Mouse (Mus musculus) neural tube, embryonic 14.5 days (tissue): ENCODE measurements around the gene Zfp553. TPM values are rescaled to one million over a fixed set of nuclear protein-coding genes. Genes with fewer than 3 reads are reported as not detected.
"Not testable (repeated sequence)": the region's sequence is repeated elsewhere in the genome, so short reads cannot be mapped to it uniquely, and the experiment has no call there.

Source experiments
- ATAC-seq: fragments of 200-750 bp; cut with Nextera tagmentation; 2 replicates; pipeline ENCODE4 v1.8.0; 2017; ENCODE audit warnings: low read depth, mild to moderate bottlenecking, moderate TSS enrichment, moderate library complexity
- H3K27ac ChIP-seq: fragments of 300-500 bp; sonication (generic); 2 replicates; pipeline ENCODE4 v1.5.1; 2014; ENCODE audit warnings: low read depth, mild to moderate bottlenecking, control low read depth, low read length, moderate library complexity, mixed read lengths
- H3K27me3 ChIP-seq: fragments of 300-500 bp; sonication (generic); 2 replicates; pipeline ENCODE4 v1.6.1; 2014; ENCODE audit warnings: low read length; ENCODE audit not compliant: control insufficient read depth, insufficient read depth
- H3K36me3 ChIP-seq: fragments of 300-500 bp; sonication (generic); 2 replicates; pipeline ENCODE4 v1.6.1; 2014; ENCODE audit warnings: low read length, mixed read lengths; ENCODE audit not compliant: control insufficient read depth, insufficient read depth
- H3K4me1 ChIP-seq: fragments of 300-500 bp; sonication (generic); 2 replicates; pipeline ENCODE4 v1.6.1; 2014; ENCODE audit warnings: low read length; ENCODE audit not compliant: control insufficient read depth, insufficient read depth
- H3K4me2 ChIP-seq: fragments of 300-500 bp; sonication (generic); 2 replicates; pipeline ENCODE4 v1.6.1; 2014; ENCODE audit warnings: mild to moderate bottlenecking, low read depth, low read length, control low read depth
- H3K4me3 ChIP-seq: fragments of 300-500 bp; sonication (generic); 2 replicates; pipeline ENCODE4 v1.5.1; 2014; ENCODE audit warnings: low read depth, low read length, control low read depth, mixed read lengths
- H3K9ac ChIP-seq: fragments of 300-500 bp; sonication (generic); replicated peaks from 2 replicates; pipeline ENCODE4 v1.6.1; 2014; ENCODE audit warnings: low read depth, mild to moderate bottlenecking, control low read depth, low read length, mixed read lengths
- H3K9me3 ChIP-seq: fragments of 300-500 bp; sonication (generic); 2 replicates; pipeline ENCODE4 v1.6.1; 2016; ENCODE audit warnings: low read length; ENCODE audit not compliant: control insufficient read depth
- WGBS: fragments of 180-500 bp; shearing (Covaris S2); extraction: QIAGEN DNeasy Blood & Tissue Kit; methylation state at CpG from one replicate; pipeline ENCODE4 v1.1.7; 2014; 5-methylcytosine and 5-hydroxymethylcytosine counted together
- polyA plus RNA-seq: library from polyadenylated mRNA; unstranded; fragments of >200 nt; fragmentation: Nextera tagmentation; extraction: Ambion mirVana; gene quantifications from 2 replicates; pipeline ENCODE4 v1.2.1, GENCODE M21; 2014

The Zfp553 gene
- polyA plus RNA-seq, 1 experiment from 2014 or later = 24.0 TPM

- peak overlapping the region; percentile 88; the same call in 1 of the 2 replicates for H3K9ac ChIP-seq
These were observed 10.6 kb downstream of the Zfp553 start for GRCm38 (mm10) chr7:127243361-127243867.

GRCm38 (mm10) chr7:127243870-127244657 lies 11.2 kb downstream of the Zfp553 start, which contains the start of gene Zfp771:
Gene Zfp771, plus strand, starts transcription at chr7:127244274.
- Histone ChIP-seq H3K9me3 (no peaks in the 10 kb centered on the region), H3K4me3 (peak within 1 kb of the TSS; percentile 90), H3K27ac (peak within 1 kb of the TSS; percentile 82), H3K27me3 (no peaks in the 10 kb centered on the region), H3K4me1 (peaks cover 24% of the 10 kb centered on the region), H3K4me2 (peak within 1 kb of the TSS; percentile 76), H3K36me3 (0 out of 2 replicates have a peak, but pooled peaks cover 3% of the 10 kb centered on the region), H3K9ac (peak within 1 kb of the TSS; percentile 88)
- under 1% methylated on average over 48 of the region's 56 CpGs for WGBS
- ATAC-seq = peak; percentile 95

More at GRCm38 (mm10) chr7:127243361-127243867, 10.6 kb downstream of the Zfp553 start:
- Histone ChIP-seq H3K4me3 (peak overlapping the region; percentile 90), H3K27me3 (no peaks in the 10 kb centered on the region), H3K9me3 (no peaks in the 10 kb centered on the region), H3K4me1 (peaks cover 24% of the 10 kb centered on the region), H3K27ac (peak overlapping the region; percentile 82), H3K4me2 (peak overlapping the region; percentile 76), H3K36me3 (0 out of 2 replicates have a peak, but pooled peaks cover 4% of the 10 kb centered on the region)
- no peak for ATAC-seq
- 39% methylated on average over 2 of the region's 2 CpGs for WGBS

GRCm38 (mm10) chr7:127244658-127245510 lies 12.0 kb downstream of the Zfp553 start:
- Histone ChIP-seq H3K27ac (peak overlapping the region; percentile 82), H3K9me3 (no peaks in the 10 kb centered on the region), H3K9ac (peak overlapping the region; percentile 88), H3K4me1 (peaks cover 24% of the 10 kb centered on the region), H3K4me2 (peak overlapping the region; percentile 76), H3K4me3 (peak overlapping the region; percentile 90), H3K36me3 (0 out of 2 replicates have a peak, but pooled peaks cover 3% of the 10 kb centered on the region), H3K27me3 (no peaks in the 10 kb centered on the region)
- peak; percentile 69 for ATAC-seq
- 14% methylated on average over 27 of the region's 33 CpGs for WGBS

GRCm38 (mm10) chr7:127250511-127250910 lies 17.6 kb downstream of the Zfp553 start:
- not testable (repeated sequence) for H3K9me3 ChIP-seq, H3K4me3 ChIP-seq, H3K9ac ChIP-seq, H3K27ac ChIP-seq, H3K36me3 ChIP-seq, H3K4me2 ChIP-seq, H3K27me3 ChIP-seq, ATAC-seq
- 91% methylated on average over 8 of the region's 8 CpGs for WGBS
- peaks cover 24% of the 10 kb centered on the region for H3K4me1 ChIP-seq

DNA sequence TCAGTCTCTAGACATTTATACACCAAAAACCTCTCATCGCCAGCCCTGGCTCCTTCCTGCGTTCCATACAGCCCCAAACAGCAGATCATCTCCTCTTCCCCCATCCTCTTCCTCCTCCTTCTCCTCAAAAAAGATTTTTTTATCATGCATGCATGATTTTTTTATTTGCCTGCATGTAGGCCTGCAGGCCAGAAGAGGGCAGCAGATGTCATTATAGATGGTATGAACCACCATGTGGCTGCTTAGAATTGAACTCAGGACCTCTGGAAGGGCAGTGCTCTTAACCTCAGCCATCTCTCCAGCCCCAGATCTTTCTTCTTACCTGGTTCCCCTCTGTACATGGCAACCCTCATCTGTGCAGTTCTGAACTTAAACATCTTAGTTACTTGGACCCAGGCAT lies 19.6 kb downstream of the Zfp553 start:
- Histone ChIP-seq H3K36me3 (0 out of 2 replicates have a peak, but pooled peaks cover 3% of the 10 kb centered on the region), H3K27me3 (no peaks in the 10 kb centered on the region)

DNA sequence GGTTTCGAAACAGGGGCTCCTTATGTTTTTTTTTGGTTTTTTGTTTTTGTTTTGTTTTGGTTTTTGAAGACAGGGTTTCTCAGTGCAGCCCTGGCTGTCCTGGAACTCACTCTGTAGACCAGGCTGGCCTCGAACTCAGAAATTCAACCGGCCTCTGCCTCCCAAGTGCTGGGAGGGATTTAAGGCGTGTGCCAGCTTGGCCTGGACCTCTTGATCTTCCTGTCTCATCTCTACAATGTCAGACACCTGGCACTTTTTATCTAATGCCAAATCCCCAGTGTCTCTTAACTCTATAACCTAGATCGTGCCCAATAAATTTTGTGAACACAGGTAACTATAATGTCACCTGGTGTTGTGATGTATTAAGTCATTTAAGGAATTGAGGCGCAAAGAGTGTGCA lies 20.5 kb downstream of the Zfp553 start:
- H3K27me3 ChIP-seq = no peaks in the 10 kb centered on the region
- peak overlapping the region; percentile 81 for H3K4me2 ChIP-seq
- no peaks in the 10 kb centered on the region for H3K9me3 ChIP-seq
- peak overlapping the region; percentile 67 for H3K9ac ChIP-seq
- 88% methylated on average over 6 of the region's 6 CpGs for WGBS
- no peak for ATAC-seq
- H3K36me3 ChIP-seq = 0 out of 2 replicates have a peak, but pooled peaks cover 3% of the 10 kb centered on the region
- peaks cover 12% of the 10 kb centered on the region; the same call in 1 of the 2 replicates for H3K4me1 ChIP-seq
- peak overlapping the region; percentile 53 for H3K4me3 ChIP-seq
- peak overlapping the region; percentile 94 for H3K27ac ChIP-seq

More for the DNA sequence above, 19.6 kb downstream of the Zfp553 start:
- no peak overlapping the region for H3K27ac ChIP-seq
- no peaks in the 10 kb centered on the region for H3K9me3 ChIP-seq
- no peak overlapping the region for H3K4me3 ChIP-seq
- no peak overlapping the region for H3K9ac ChIP-seq
- 87% methylated on average over 2 of the region's 2 CpGs for WGBS
- peaks cover 12% of the 10 kb centered on the region; the same call in 1 of the 2 replicates for H3K4me1 ChIP-seq
- H3K4me2 ChIP-seq = no peak overlapping the region
- ATAC-seq = no peak

DNA sequence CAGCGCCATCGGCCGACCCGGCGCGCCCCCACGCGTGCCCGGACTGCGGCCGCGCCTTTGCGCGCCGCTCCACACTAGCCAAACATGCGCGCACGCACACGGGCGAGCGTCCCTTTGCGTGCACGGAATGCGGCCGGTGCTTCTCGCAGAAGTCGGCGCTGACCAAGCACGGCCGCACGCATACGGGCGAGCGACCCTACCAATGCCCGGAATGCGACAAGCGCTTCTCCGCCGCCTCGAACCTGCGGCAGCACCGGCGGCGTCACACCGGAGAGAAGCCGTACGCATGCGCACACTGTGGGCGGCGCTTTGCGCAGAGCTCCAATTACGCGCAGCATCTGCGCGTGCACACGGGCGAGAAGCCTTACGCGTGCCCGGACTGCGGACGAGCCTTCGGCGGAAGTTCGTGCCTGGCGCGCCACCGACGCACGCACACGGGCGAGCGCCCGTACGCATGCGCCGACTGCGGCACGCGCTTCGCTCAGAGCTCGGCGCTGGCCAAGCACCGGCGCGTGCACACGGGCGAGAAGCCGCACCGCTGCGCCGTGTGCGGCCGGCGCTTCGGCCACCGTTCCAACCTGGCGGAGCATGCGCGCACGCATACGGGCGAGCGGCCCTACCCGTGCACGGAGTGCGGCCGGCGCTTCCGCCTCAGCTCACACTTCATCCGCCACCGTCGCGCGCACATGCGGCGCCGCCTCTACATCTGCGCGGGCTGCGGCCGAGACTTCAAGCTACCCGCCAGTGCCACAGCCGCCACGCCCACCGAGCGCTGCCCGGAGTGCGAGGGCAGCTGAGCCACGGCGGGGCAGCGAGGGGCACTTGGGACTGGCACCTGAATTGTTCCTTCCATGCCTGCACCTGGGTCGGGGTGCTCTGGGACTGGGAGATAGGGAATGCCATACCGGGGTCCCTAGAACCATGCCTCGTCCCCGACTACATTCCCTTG lies 21.2 kb downstream of the Zfp553 start:
- peaks cover 12% of the 10 kb centered on the region; the same call in 1 of the 2 replicates for H3K4me1 ChIP-seq
- no peaks in the 10 kb centered on the region for H3K9me3 ChIP-seq
- H3K27me3 ChIP-seq = no peaks in the 10 kb centered on the region
- WGBS = under 1% methylated on average over 136 of the region's 136 CpGs
- peak overlapping the region; percentile 81 for H3K4me2 ChIP-seq
- H3K36me3 ChIP-seq = no peaks in the 10 kb centered on the region
- peak overlapping the region; percentile 67 for H3K9ac ChIP-seq
- peak; percentile 93 for ATAC-seq
- H3K27ac ChIP-seq = peak overlapping the region; percentile 94
- H3K4me3 ChIP-seq = peak overlapping the region; percentile 53

DNA sequence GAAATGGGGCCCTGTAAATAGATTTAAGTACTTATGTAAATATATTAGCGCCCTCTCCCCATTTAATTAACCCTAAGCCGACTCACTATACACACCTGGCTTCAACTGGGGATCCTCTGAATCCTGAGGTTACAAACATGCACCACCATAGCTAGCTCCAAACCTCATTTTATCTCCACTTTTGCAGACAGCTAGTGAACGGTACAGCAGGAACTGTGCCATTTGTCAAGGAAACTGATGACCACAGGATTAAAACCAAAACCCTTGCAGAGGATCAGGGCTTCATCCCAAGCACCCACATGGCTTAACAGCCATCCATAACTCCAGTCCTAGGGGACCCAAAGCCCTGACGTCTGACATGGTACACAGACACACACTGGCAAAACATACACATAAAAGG lies 22.1 kb downstream of the Zfp553 start:
- peaks cover 14% of the 10 kb centered on the region; the same call in 1 of the 2 replicates for H3K4me1 ChIP-seq
- no peaks in the 10 kb centered on the region for H3K36me3 ChIP-seq
- H3K4me3 ChIP-seq = peak overlapping the region; percentile 53
- WGBS = 20% methylated on average over 4 of the region's 4 CpGs
- peak overlapping the region; percentile 87 for H3K27ac ChIP-seq
- no peaks in the 10 kb centered on the region for H3K27me3 ChIP-seq
- H3K9me3 ChIP-seq = no peaks in the 10 kb centered on the region
- H3K9ac ChIP-seq = peak overlapping the region; percentile 67
- ATAC-seq = no peak
- H3K4me2 ChIP-seq = peak overlapping the region; percentile 81
